Mouse (Mus musculus) frontal cortex, postnatal 36 days (tissue): Measurements from ENCODE around the gene Wdr31.
"Not testable (repeated sequence)": the region's sequence is repeated elsewhere in the genome, so short reads cannot be mapped to it uniquely, and the experiment has no call there.

Experiments used
- DNase-seq, 2 experiments: peaks; one replicate each; pipeline ENCODE4 v3.0.0; 2022; ENCODE audit warnings: low spot score in 2 of 2

Gene Wdr31

DNA sequence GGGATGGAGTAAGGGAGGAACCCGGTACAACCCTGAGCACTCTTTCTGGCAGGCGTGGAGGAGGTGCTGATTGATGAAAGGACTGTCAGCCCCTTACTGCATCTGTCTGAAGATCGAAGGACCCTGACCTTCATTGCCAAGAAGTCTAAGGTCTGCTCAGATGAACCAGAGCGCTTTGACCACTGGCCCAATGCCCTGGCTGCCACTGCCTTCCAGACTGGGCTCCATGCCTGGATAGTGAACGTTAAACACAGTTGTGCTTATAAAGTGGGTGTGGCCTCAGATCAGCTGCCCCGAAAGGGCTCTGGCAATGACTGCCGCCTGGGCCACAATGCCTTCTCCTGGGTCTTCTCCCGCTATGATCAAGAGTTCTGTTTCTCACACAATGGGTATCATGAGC is 25.2 kb upstream of the Wdr31 start:
- DNase-seq: no peak

DNA sequence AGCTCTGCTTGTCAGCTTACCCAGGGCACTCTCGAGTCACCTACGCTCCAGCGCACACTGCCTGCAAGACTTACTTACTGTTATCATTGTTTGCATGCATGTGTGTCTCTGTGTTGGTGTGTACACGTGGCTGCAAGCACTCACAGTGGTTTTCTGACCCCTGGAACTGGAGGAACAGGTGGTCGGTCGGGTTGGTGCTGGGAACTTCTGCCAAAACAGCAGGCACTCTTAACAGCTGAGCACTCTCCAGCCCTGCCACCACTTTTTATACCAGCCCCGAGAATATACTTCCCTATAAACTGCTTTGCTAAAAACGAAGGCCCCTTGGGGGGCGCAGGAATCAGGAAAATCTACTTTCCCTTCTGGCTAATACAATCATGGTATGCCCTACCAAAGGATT is 23.5 kb upstream of the Wdr31 start:
- DNase-seq: no peak

DNA sequence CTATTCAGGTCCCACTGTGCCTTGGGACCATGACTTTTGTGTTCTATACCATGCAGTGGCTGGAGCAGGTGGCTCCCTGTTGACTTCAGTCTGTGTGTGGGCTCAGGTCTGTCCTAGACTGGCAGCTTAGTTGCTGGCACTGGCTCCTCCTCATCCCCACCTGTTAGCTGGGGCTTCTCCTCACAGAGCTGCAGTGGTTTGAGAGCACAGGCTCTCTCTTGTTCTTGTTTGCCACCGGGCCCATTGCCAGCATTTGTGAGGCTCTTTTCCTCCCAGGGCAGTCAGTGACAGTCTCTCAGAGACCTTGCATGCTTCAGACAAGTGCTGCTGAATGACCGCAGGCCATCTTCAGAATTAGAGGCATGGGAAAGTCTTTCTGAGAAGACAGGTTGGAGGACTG is 22.0 kb upstream of the Wdr31 start:
- no peak for DNase-seq

DNA sequence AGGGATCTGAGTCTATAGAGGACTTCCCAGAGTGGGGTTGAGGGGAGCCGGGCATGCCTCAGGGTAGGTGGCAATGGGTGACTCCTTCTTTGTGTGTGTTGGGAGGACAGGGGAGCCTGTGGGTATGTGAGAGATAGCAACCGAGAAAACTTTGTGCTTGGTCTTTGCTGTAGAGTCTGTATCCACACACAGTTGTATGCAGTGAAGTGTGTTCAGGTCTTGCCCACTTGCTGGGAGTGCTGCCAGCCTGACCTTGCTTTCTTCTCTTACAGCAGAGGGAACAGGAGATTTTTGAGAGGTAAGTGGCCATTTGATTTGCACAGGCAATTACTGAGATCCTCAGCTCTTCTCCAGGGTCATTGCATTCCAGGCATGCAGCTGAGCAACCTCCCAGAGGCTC is 17.2 kb upstream of the Wdr31 start:
- DNase-seq: no peak

DNA sequence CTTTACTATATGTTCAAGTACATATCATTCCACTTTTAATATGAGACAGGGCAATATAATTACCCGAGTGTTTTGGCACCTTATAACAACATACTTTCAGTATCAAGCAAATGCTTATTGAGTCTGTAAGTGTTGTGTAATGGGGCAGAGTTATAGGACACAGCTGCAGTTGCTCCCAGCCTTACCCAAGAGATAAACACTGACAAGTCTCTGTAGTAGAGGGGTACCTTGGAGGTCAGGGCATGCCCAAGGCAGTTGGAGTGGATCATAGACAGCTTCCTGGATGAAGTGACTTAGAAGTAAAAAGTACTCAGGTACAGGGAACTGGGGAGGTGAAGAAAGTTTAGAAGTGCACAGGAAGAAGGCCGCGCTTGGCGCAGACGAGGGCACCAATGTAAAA is 16.5 kb upstream of the Wdr31 start:
- no peak for DNase-seq

DNA sequence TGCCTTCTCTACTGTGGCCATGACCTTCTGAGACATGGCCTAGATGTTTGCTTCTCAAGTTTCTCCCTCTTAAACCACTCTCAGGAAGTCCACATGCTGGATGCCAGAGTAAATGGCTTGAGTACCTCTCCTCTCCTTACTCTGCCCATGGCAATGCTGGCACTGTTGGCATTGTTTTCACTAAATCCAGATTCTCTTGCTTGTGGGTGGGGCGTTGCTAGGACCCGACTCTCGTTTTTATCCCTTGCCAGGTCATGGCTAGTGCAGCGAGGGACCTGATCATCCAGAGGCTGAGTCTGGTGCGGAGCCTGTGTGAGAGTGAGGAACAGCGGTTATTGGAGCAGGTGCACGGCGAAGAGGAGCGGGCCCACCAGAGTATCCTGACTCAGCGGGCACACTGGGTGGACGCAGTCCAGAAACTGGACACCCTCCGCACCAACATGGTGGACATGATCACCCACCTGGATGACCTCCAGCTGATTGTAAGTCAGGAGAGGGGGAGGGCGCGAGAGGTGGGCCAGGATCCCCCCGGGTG is 15.5 kb upstream of the Wdr31 start:
- no peak for DNase-seq

DNA sequence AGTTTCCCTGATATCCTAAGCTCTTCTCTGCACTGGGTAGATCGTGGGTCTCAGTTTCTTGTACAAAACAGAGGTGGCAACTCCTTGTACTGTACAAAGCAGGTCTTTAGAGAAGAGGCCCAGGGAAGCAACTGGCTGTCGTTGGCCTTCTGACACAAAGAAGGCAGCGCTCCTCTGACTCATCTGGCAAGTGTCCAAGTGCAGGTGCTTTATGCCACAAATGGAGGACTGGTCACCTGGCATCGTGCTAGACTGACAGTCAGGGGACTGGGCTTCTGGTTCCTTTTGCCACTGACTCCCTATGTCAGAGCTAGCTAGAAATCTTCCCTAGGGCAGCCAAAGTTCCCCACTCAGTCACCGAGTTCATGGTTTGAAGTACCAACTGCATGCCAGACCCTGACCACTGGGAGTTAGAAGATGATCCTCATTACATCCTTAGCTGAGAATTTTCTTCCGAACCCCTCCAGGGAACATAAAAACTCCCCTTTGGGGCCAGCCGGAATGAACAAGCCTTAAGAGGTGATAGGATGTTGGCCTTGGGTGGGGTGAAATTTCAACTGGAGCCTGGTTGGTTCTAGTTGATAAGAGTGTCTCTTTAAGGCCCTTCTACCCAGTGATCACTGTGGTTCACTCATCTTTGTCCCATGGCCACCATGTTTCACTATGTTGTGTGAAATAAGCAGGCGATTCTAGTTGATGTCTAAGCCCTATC is 14.9 kb upstream of the Wdr31 start:
- no peak for DNase-seq

DNA sequence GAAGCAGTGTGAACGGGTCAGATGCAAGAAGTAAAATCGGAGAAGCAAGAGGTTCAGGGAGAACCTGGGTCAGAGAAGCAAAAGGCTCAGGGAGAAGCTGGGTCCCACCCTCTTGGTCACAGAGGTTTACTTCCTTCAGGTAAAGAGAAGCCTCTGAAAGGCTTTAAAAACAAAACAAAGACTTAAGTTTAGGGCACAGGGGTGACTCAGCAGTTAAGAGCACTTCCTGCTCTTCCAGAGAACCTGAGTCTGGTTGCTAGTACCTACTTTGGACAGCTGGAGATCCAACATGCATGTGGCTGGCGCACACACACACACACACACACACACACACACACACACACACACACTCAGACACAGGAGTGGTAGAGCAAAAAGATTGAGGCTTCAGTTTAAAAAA is 14.2 kb upstream of the Wdr31 start:
- no peak for DNase-seq

DNA sequence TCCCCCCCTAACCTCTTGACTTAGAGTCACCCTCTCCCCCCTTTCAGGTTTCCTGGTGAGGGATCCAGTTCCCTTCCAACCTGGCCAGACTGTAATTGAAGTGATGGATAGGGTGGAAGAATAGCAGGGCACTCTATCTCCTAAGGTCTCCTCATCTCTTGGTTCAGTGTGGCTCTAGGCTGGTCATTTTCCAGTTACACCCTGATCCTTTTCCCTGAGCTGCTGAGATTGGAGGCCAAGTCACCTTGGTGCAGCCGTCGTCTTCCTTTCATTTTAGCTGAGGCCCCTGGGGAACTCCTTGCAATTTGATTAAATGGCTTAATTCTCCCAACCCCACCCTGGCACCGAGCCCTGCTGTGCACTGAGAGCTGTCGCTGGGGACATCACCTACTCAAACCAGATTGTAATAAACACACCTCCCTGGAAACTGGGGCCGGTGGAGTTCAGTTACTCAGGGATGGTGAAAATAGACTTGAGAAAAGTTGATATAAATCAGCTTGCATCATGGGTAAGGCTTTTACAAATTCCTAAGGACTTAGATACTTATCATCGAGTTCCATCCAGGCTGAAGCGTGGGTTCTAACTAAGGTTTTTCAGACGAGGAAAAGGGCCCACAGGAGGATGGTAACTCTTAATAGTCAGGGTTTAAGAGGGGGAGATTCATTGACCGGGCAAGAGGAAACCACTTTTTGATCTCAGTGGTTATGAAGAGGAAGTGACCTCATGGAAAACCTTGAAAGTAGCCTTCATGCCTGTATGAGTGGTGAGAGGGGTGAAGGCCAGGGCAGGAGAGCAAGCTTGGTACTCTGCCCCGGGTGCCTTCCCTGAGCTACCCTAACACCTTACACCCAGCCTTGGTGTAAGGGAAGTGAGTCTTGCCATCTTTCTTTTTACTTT is 10.3 kb upstream of the Wdr31 start:
- DNase-seq: no peak

DNA sequence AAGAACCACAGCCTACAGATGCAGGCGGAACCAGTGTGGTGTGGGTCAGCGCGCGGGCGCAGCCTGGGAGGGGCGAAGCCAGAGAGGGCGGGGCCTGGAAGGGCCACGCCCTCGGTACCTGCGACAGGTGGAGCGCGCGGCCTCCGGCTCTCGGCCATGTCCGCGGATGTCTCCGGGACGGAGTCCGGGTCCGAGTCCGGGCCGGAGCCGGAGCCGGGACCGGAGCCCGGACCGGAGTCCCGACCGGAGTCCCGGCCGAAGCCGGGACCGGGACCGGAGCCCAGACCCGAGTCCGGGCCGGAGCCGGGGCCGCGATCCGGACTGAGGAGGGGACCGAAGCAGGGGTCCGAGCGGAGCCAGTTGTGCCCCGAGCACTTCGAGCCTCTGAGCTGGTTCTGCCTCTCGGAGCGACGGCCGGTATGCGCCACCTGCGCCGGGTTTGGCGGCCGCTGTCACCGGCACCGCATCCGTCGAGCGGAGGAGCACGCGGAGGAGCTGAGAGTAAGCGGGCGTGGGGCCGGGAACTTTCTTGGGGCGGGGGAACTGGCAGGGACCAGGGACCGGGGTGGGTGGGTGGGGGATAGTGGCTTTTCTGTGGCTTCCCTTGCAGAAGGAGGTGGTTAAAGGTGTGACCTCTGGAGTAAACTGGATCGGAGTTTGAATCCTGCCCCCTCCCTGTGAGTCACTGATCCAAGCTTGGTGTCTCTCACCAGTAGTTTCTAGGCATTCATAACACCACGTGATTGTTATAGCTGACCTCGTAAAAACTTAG is 9.4 kb upstream of the Wdr31 start, which contains the start of gene Bspry:
Gene Bspry (plus strand): TSS at position 117 of the 772 bp plus-strand sequence.
- no peak for DNase-seq

DNA sequence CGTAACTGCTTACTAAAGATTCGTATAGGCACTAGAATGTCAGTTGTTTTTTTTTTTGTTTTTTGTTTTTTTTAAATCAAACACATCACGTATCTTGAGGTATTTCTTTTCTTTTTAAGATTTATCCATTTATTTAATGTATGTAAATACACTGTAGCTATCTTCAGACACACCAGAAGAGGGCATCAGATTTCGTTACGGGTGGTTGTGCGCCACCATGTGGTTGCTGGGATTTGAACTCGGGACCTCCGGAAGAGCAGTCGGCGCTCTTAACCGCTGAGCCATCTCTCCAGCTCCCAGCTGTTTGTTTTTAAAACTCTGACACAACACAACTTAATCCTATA is 8.9 kb upstream of the Wdr31 start:
- DNase-seq: not testable (repeated sequence)

DNA sequence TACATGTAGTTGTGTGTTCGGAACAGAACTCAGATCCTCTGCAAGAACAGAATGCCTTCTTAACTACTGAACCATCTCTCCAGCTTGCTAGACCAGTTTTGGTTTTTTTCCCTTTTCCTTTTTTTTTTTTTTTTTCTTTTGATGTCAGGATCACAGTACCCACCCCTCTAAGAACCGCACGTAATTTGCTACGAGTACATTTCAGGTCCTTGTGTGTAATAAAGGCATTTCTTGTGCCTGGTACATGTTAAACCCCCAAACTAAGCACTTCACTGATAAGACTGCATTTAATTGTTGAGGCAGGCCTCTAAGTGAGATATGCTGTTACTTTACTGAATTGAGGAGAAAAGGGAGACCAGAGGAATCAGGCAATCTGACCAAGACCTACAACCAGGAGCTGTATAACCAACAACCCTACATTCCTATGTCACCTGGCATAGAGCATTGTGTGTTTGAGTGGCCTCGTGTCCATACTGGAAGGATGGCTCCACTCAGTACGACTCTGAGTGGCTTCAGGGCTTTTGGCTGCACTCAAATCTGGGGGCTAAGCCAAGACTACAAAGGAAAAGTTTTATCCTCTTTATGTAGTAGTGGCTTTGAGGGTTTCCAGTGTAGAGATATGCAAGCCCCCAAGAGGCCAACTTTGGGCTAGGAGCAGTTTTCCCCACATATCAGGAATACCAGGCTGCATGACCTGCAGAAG is 7.0 kb upstream of the Wdr31 start:
- DNase-seq: no peak

DNA sequence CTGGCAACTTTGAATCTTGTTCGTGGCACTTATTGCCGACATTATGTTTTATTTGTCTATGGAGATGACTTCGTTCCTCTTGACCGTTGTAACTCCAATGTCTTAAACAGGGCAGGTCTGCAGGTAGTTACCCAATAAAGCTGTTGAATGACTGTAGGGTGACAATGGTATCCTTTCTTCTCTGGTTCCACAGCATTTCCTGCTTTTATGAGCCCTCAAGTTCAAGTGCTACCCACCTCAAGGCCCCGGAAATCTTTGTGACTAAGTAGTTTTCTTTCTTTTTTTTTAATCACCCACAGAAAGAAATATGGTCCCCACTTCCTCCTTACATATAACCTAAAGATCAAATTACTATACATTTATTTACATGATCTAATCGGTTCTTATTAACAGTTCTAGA is 5.1 kb upstream of the Wdr31 start:
- no peak for DNase-seq

DNA sequence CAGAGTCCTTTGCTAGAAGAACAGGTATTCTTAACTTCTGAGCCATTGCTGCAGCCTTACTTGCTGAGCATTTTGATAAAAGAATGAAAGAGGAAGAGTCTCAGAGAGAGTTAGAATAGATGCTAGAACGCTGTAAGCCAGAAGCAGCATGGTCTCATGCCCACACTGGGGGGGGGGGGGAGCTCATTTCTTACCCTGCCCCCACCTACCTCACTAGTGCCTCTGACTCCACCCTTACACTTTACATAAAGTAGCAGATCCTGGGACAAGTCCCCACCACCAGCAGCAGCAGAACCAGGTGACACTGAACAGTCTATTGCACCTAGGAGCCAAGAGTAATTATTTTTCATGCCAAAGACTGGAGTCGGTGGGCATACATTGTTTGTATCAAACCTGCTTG is 4.4 kb upstream of the Wdr31 start:
- DNase-seq: no peak

DNA sequence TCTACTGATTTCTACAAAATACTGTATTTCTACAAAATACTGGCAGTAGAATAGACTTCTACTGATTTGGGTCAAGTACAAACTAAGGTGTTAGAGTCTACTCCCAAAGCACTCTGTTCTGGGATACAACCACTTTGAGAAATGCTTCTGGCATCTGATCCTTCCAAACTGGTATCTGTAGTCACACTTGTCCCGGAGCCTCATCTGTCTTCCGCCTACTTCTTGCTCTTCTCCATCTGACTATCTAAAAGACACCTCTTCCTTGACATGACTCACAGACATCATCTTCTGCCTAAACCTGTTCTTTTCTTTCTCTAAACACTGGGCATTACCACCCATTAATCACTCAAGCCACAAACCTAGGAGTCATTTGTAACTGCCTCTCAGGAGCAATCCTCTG is 1.4 kb upstream of the Wdr31 start:
- peak in 1 of 2 experiments; percentile 59 for DNase-seq

DNA sequence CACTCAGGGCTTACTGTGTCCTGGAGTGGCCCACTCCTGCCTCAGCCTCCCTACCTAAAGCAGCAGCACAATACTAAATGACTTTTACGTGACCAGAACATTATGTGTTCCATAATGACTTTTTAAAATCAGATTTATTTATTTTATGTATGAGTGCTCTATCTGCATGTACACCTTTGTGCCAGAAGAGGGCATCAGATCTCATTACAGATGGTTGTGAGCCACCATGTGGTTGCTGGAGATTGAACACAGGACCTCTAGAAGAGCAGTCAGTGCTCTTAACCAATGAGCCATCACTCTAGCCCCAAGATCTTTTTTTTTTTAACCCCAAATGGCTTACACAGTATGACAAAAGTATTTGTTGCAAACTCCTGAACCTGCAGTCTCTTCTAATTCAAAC is 2.5 kb downstream of the Wdr31 start:
- DNase-seq: no peak

DNA sequence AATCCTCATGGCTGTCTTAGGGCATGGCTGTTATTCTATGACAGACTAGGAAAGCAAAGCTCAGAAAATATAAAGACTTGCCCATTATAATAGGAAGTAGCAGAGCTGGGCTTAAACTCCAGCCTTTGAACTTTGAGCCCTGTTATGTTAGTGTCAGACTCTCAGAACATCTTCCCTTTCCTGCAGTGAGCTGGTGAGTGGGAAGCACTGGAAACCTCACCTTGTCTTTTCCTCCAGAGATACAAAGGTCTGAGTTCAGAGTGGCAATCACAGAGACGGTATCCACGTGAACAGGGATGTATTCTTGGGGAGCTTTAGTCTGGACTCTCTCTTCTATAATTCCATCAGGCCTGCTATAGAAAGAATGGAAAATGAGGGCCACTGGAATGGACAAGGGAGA is 7.6 kb downstream of the Wdr31 start:
- no peak for DNase-seq

DNA sequence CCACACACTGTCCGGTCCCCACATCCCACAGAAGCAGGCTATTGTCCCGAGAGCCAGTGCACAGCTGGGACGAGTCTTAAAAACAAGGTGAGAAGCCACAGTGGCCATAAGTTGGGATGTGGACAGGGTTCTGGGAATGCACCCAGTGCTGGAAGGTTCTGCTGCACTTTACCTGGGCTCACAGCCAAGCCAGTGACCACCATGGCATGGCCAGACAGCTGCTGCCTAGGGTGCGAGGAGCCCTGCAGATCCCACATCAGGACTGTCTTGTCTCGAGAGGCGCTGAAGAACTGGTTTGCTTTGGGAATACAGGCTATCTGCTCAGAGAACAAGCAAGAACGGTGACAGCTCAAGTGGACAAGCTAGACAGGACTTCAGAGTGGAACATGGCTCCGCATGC is 10.3 kb downstream of the Wdr31 start:
- DNase-seq: no peak

DNA sequence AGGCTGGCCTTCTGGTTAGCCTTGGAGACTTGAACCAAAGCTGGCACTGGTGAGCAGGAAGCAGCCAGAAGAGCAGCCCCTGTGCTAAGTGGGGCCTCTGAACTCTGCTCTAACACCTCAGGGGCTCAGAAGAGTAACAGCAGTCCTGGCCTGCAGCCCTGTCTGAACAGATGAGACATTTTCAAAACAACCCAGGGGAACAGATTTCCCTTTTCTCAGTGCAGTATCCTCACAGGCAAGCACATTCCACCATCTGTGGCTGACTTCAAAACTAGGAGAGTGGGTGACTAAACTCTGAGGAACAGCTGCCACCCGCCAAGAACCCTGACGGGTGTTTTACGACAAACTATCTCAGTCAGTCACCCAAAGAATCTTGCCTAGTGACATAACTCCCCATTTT is 11.6 kb downstream of the Wdr31 start:
- DNase-seq: peak; percentile 48 to 76

DNA sequence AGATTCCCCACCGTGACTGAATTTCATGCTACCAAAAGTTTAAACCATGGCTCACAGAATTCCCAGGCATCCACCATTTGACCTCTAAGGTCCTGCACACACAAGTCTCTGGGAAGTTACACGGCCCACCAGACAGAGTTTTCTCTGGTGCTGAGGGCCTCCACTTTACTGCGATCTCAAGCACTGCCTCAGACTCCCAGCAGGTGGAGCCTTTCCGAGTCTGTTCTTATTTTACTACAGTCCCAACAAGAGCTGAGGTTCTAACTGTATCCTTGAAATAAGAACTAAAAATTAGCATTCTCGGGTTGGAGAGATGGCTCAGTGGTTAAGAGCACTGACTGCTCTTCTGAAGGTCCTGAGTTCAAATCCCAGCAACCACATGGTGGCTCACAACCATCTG is 15.7 kb downstream of the Wdr31 start:
- peak; percentile 17 to 40 for DNase-seq

DNA sequence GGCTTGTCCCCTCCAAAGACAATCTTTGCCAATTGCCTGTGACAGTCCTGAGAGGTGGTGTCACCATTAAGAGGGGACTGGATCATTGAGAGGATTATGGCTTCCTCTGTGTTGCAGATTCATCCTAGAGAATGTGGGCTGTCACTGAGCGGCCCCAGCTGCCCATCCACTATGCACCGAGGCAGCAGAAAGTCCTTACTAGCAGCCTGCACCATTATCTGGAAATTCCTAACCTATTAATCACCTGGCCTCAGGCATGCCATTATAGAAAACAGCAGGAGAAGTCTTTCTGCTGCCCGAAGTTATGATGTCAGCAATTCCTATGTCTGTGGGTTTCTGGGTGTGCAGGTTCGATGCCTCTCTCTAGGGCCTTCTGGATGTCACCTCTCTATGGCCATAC is 29.7 kb downstream of the Wdr31 start:
- DNase-seq: no peak

DNA sequence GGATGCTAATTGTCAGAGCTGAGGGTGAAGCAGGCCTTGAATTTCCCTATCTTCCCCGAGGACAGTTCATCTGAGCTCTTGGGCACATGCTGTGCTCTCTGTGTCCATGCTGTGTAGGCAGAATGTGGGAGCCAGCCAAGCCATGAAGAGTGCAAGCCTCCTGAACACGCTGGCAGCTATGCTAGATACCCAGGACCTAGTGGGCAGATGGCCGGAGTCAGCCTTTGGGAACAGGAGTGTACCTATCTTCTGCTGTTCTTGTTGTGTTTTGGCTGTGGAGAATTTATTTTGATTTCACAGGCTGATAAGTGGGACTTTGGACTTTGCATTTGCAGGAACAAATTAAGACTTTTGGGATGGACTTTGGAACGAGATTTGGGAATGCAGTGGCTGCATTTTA is 30.2 kb downstream of the Wdr31 start:
- DNase-seq: no peak
